Mouse (Mus musculus) spleen, adult 12 weeks (tissue): ENCODE results near the gene Olfr1009.
"Not testable (repeated sequence)": the region's sequence is repeated elsewhere in the genome, so short reads cannot be mapped to it uniquely, and the experiment has no call there.

Source experiments
- DNase-seq: peaks from one replicate; pipeline ENCODE4 v3.0.0; 2022; ENCODE audit warnings: low spot score

Gene Olfr1009

GRCm38 (mm10) chr2:85715119-85715518, at the start of gene Olfr1009:
Gene Olfr1009, plus strand, starts transcription at chr2:85715419.
- no peak for DNase-seq

DNA sequence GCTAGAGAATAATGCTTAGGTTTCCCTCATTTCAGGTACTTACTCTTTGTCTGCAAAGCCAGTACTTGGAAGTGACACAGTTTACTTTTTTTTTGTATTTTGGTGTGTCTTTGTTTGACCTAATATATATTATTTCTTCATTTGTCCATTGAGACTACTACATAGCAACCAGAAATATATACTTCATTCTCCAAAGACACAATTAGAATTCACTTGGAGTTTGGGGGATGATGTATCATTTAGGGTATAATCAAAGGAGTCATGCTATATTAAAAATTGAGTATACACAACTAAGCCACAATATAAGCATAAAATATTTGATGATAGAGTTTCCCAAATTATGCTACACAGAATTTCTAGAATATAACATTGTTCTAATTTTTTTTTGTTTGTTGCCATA, 36.6 kb upstream of the Olfr1009 start, which contains the start of gene Olfr1006:
Gene Olfr1006, minus strand, starts transcription at position 101 of the 400 bp plus-strand sequence.
- no peak for DNase-seq

GRCm38 (mm10) chr2:85689131-85689530, 26.1 kb upstream of the Olfr1009 start, which contains the start of gene Olfr1008:
Gene Olfr1008, plus strand, starts transcription at chr2:85689431.
- DNase-seq, result no peak

GRCm38 (mm10) chr2:85710680-85711079, 4.5 kb upstream of the Olfr1009 start:
- not testable (repeated sequence) for DNase-seq

GRCm38 (mm10) chr2:85711159-85711558, 4.1 kb upstream of the Olfr1009 start:
- DNase-seq, result no peak

DNA sequence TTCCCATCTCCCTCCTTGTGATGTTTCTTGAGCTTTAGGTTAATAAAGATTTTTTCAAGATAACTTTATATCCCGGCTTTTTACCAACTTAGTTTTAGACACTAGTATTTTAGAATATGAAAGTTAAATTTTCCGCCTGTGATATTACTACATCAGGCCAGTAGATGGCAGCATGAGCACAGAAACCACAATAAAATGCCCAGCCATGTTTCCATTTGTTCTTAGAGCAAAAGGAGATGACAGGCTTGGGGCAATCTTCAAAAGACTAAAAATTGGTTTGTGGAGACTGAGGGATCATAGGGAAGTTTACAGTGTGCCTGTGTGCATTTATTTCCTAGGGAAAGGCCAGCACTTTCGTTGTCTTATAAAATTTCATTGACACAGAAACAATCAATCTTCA, 10.6 kb downstream of the Olfr1009 start:
- DNase-seq, result no peak

GRCm38 (mm10) chr2:85753822-85754221, 38.6 kb downstream of the Olfr1009 start:
- DNase-seq, result no peak

GRCm38 (mm10) chr2:85762666-85763065, 47.4 kb downstream of the Olfr1009 start, which contains the start of gene Olfr1012:
Gene Olfr1012, minus strand, starts transcription at chr2:85762766.
- no peak for DNase-seq

GRCm38 (mm10) chr2:85766798-85767197, 51.6 kb downstream of the Olfr1009 start, which contains the start of gene Olfr1013:
Gene Olfr1013, plus strand, starts transcription at chr2:85767098.
- no peak for DNase-seq

GRCm38 (mm10) chr2:85772413-85772812, 57.2 kb downstream of the Olfr1009 start, which contains the start of gene Olfr1014:
Gene Olfr1014, plus strand, starts transcription at chr2:85772713.
- no peak for DNase-seq
